23 mouse cellular contexts compared by ENCODE assay signal in the genomic region with DNA sequence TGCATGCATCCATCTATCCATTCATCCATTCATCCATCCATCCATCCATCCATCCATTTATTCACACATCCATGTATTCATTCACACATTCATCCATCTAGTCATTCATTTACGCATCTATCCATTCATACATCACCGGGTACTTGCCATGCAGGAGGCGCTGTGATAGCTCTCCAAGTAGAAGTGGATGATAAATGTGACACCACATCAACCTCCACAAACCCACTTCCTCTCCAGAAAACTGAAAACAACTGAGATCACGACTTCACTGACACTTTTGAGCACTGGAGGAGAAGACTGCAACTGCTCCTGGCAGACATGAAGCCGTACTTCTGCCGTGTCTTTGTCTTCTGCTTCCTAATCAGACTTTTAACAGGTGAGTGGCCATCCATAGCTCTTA. TPM values are rescaled to one million over a fixed set of nuclear protein-coding genes. Genes with fewer than 3 reads are reported as not detected.
A peak's percentile ranks its signal among the peaks of the same experiment; 100 is the strongest.
DNase-seq lines count a peak whose midpoint lies in the region; TF ChIP-seq lines count a peak whose summit lies in the region.
"Had no signal": no experiment of that assay in that cellular context is flagged by ENCODE, and none has a peak within 500 bp of the region (broad histone marks: within the 10 kb centered on the region; RNA-seq: fewer than 3 reads in every experiment).

Gene Icos, plus strand, starts transcription at position 287 of the 400 bp plus-strand sequence.

- H3K36me3 ChIP-seq in thymus, adult 2 months (ENCODE audit: control insufficient read depth, insufficient read depth, low read length), result no peaks in the 10 kb centered on the region
- H3K36me3 ChIP-seq: embryonic facial prominence, embryonic 13.5 days; heart, embryonic 13.5 days; neural tube, embryonic 13.5 days had no signal

- DNase-seq in spleen, postnatal 36 days (ENCODE audit: low spot score in 2 of 2), result peak; percentile 44 to 49
- DNase-seq in spleen, postnatal 4 days (ENCODE audit: low spot score in 2 of 2), result no peak
- peak; percentile 97 for DNase-seq in induced T-regulatory cell, adult 2 months (ENCODE audit: low read depth)
- peak; percentile 76 for DNase-seq in thymus, adult 2 months
- DNase-seq in adrenal gland, adult (ENCODE audit: inconsistent age in 2 of 2, low spot score in 1 of 2), result no peak
- DNase-seq in right cerebral cortex, adult 18-20 months, result no peak
- DNase-seq in ovary, postnatal 10 days (ENCODE audit: low spot score), result no peak
- DNase-seq: adrenal gland, postnatal 10 days; cerebellum, adult 11-12 months; forebrain, postnatal 0 days; gastrocnemius, adult 2 months; heart, adult 11 months; heart, postnatal 36 days; kidney, adult 18-20 months; kidney, postnatal 25 days; liver; lung, adult 2 months; right cerebral cortex, postnatal 4 days had no signal

- 9% methylated on average over 6 of the region's 6 CpGs for WGBS in thymus, adult 2 months

- no peak for TF ChIP-seq POLR2A in thymus, adult 2 months (IDR thresholded peaks at IDR 0.05; ENCODE audit: control insufficient read depth, extremely low read depth, insufficient read depth, low read length, poor library complexity)

- H3K27ac ChIP-seq in thymus, adult 2 months (ENCODE audit: control insufficient read depth, insufficient read depth, low read length), result peak within 1 kb of the TSS; percentile 78; the same call in 1 of the 2 replicates
- H3K27ac ChIP-seq: embryonic facial prominence, embryonic 13.5 days; gastrocnemius, adult 2 months; heart, embryonic 13.5 days; neural tube, embryonic 13.5 days had no signal

- no peaks in the 10 kb centered on the region for H3K27me3 ChIP-seq in thymus, adult 2 months (ENCODE audit: control insufficient read depth, insufficient read depth, low read length)
- H3K27me3 ChIP-seq: CH12.LX; embryonic facial prominence, embryonic 13.5 days; heart, embryonic 13.5 days; neural tube, embryonic 13.5 days had no signal

- H3K4me3 ChIP-seq in thymus, adult 2 months (ENCODE audit: control insufficient read depth, insufficient read depth, low read length), result peak within 1 kb of the TSS; percentile 32; the same call in 1 of the 2 replicates
- H3K4me3 ChIP-seq: embryonic facial prominence, embryonic 13.5 days; gastrocnemius, adult 2 months; heart, embryonic 13.5 days; megakaryocyte, embryonic 14.5 days; neural tube, embryonic 13.5 days had no signal

- no peak for TF ChIP-seq CTCF in thymus, adult 2 months (IDR thresholded peaks at IDR 0.05; ENCODE audit: borderline replicate concordance, control insufficient read depth, extremely low read depth, insufficient read depth, low read length, poor library complexity)

- peaks cover 13% of the 10 kb centered on the region for H3K4me1 ChIP-seq in thymus, adult 2 months (replicated peaks; ENCODE audit: control insufficient read depth, insufficient read depth, low read length)
- H3K4me1 ChIP-seq: neural tube, embryonic 13.5 days had no signal

RNA-seq across cellular contexts. Expression of gene Icos, which starts in this region (rescaled TPM):
- 8.1 and 8.9 TPM in 2 replicates for polyA plus RNA-seq in thymus, adult 2 months (2012; rRNA removed)
- polyA plus RNA-seq: neural tube, embryonic 13.5 days had no signal

Comparison
In these comparisons a context has a peak if more than half of its experiments do, and no peak if none do; other contexts are left out.
1. DNase-seq: peak in spleen, postnatal 36 days (2 of 2), induced T-regulatory cell, adult 2 months (single experiment) and thymus, adult 2 months (single experiment); none in spleen, postnatal 4 days (0 of 2), adrenal gland, adult (0 of 2), right cerebral cortex, adult 18-20 months (single experiment) and ovary, postnatal 10 days (single experiment).